Mouse (Mus musculus) liver, embryonic 13.5 days (tissue): ENCODE results near the gene Sprtn. TPM values are rescaled to one million over a fixed set of nuclear protein-coding genes. Genes with fewer than 3 reads are reported as not detected.

Experiments
- ATAC-seq: fragments of 200-750 bp; cut with Nextera tagmentation; 2 replicates; pipeline ENCODE4 v1.8.0; 2017; ENCODE audit warnings: low read depth, mild to moderate bottlenecking, moderate number of reproducible peaks, moderate library complexity
- DNase-seq: peaks from one replicate; pipeline ENCODE4 v3.0.0; 2022
- H3K27ac ChIP-seq: fragments of 300-500 bp; sonication (generic); 2 replicates; pipeline ENCODE4 v1.5.1; 2015; ENCODE audit warnings: moderate library complexity, mild to moderate bottlenecking, inconsistent platforms
- H3K27me3 ChIP-seq: fragments of 300-500 bp; sonication (generic); 2 replicates; pipeline ENCODE4 v1.6.1; 2015; ENCODE audit warnings: mild to moderate bottlenecking, inconsistent platforms
- H3K36me3 ChIP-seq: fragments of 300-500 bp; sonication (generic); 2 replicates; pipeline ENCODE4 v1.6.1; 2015; ENCODE audit warnings: mild to moderate bottlenecking, inconsistent platforms
- H3K4me1 ChIP-seq: fragments of 300-500 bp; sonication (generic); replicated peaks from 2 replicates; pipeline ENCODE4 v1.6.1; 2015; ENCODE audit warnings: inconsistent platforms
- H3K4me2 ChIP-seq: fragments of 300-500 bp; sonication (generic); 2 replicates; pipeline ENCODE4 v1.6.1; 2015; ENCODE audit warnings: inconsistent platforms, mild to moderate bottlenecking, moderate library complexity
- H3K4me3 ChIP-seq: fragments of 300-500 bp; sonication (generic); replicated peaks from 2 replicates; pipeline ENCODE4 v1.5.1; 2015; ENCODE audit warnings: mild to moderate bottlenecking, inconsistent platforms
- H3K9ac ChIP-seq: fragments of 300-500 bp; sonication (generic); 2 replicates; pipeline ENCODE4 v1.6.1; 2015; ENCODE audit warnings: mild to moderate bottlenecking, inconsistent platforms
- H3K9me3 ChIP-seq: fragments of 300-500 bp; sonication (generic); replicated peaks from 2 replicates; pipeline ENCODE4 v1.6.1; 2016; ENCODE audit warnings: inconsistent platforms
- WGBS: fragments of 180-500 bp; shearing (Covaris S2); methylation state at CpG from one replicate; pipeline ENCODE4 v1.1.7; 2015; ENCODE audit not compliant: insufficient replicate concordance; 5-methylcytosine and 5-hydroxymethylcytosine counted together
- polyA plus RNA-seq: library from polyadenylated mRNA; unstranded; fragments of >200 nt; fragmentation: Nextera tagmentation; extraction: Ambion mirVana; gene quantifications from 2 replicates; pipeline ENCODE4 v1.2.1, GENCODE M21; 2015

Gene Sprtn
- polyA plus RNA-seq, 1 experiment from 2014 or later: 6.1 TPM

GRCm38 (mm10) chr8:124909936-124910335 lies 12.2 kb downstream of the Sprtn start:
- WGBS: 89% methylated on average over 16 of the region's 16 CpGs
- no peak overlapping the region for H3K4me2 ChIP-seq
- ATAC-seq: no peak
- DNase-seq: no peak
- no peak overlapping the region for H3K27ac ChIP-seq
- peaks cover 92% of the 10 kb centered on the region for H3K36me3 ChIP-seq
- H3K4me1 ChIP-seq: peaks cover 14% of the 10 kb centered on the region
- H3K4me3 ChIP-seq: no peak overlapping the region
- H3K9ac ChIP-seq: no peak overlapping the region
- no peaks in the 10 kb centered on the region for H3K9me3 ChIP-seq
- no peaks in the 10 kb centered on the region for H3K27me3 ChIP-seq

DNA sequence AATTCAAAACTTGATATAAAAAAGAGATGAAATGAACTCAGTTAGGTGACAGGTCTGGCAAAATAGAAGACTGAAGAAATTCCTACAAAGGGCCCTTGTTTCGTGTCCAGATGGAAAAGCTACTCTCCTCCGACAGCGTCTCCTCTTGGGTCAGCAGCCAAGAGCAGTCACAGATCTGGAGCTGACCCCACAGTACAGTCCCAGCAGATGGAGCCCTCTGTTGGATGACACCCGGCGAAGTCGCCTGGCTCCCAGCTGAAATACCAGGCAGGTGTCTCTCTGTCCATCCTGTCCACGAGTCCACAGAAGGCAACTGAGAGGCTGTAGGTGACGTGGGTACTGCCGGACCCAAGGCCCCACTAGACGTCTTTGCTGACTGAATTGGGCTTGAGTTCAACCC lies 12.7 kb downstream of the Sprtn start:
- no peak overlapping the region for H3K27ac ChIP-seq
- H3K4me1 ChIP-seq: peaks cover 14% of the 10 kb centered on the region
- 86% methylated on average over 10 of the region's 10 CpGs for WGBS
- no peak overlapping the region for H3K4me3 ChIP-seq
- H3K9ac ChIP-seq: no peak overlapping the region
- DNase-seq (no peak), ATAC-seq (no peak)
- no peaks in the 10 kb centered on the region for H3K27me3 ChIP-seq
- no peak overlapping the region for H3K4me2 ChIP-seq
- H3K36me3 ChIP-seq: peaks cover 91% of the 10 kb centered on the region
- no peaks in the 10 kb centered on the region for H3K9me3 ChIP-seq

DNA sequence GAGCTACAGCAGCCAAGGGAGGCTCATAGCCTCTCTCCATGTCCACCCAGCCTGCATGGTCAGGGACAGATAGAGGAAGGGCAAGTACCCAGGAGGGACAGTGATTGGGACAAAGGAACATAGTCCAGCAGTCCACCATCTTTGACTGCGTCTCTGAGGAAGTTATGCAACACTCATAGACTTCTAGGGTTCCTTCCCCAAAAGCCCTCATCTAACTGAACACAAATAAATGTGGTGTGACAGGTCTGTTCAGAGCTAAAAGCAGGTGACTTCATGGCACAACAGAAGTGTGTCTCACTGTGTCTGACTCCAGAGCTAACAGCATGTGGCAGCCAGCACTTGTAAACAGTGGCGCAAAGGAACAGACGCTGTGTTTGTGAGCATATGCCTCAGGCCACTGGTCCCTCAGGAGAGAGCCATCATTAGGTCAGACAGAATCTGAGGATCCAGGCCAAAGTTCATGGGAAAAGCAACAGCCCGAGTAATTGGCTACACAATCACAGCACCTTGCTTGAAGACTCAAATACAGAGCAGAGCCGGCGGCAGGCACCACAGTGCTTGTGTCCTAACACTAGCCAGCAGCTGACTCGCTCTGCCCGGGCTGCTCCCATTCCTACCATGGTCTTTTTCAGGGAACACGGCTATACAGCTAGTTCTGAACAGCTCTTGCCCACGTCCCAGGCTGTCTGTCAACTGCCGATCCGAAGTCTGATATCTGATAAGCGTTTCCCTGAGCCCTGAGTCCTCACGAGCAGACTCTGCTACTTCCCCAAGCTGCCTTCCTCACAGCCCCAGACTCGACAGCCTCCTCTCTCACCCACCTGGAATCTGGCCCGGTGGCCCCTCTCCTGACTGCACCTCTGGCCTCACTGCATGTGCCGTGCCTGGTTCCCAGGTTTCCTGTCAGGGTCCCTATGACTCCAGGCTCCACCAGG lies 14.5 kb downstream of the Sprtn start:
- peaks cover 14% of the 10 kb centered on the region for H3K4me1 ChIP-seq
- H3K27me3 ChIP-seq: no peaks in the 10 kb centered on the region
- peaks cover 76% of the 10 kb centered on the region for H3K36me3 ChIP-seq
- no peak overlapping the region for H3K4me3 ChIP-seq
- H3K27ac ChIP-seq: no peak overlapping the region
- no peak for DNase-seq
- WGBS: 49% methylated on average over 17 of the region's 17 CpGs
- no peak overlapping the region for H3K4me2 ChIP-seq
- H3K9me3 ChIP-seq: no peaks in the 10 kb centered on the region
- ATAC-seq: no peak
- H3K9ac ChIP-seq: no peak overlapping the region

GRCm38 (mm10) chr8:124914061-124914460 lies 16.4 kb downstream of the Sprtn start:
- no peak overlapping the region for H3K9ac ChIP-seq
- H3K4me1 ChIP-seq: peaks cover 14% of the 10 kb centered on the region
- ATAC-seq (no peak), DNase-seq (no peak)
- no peak overlapping the region for H3K27ac ChIP-seq
- H3K4me2 ChIP-seq: no peak overlapping the region
- 91% methylated on average over 5 of the region's 5 CpGs for WGBS
- H3K36me3 ChIP-seq: peaks cover 57% of the 10 kb centered on the region
- H3K4me3 ChIP-seq: no peak overlapping the region
- H3K9me3 ChIP-seq: no peaks in the 10 kb centered on the region
- H3K27me3 ChIP-seq: no peaks in the 10 kb centered on the region

GRCm38 (mm10) chr8:124917741-124918484 lies 20.2 kb downstream of the Sprtn start:
- Histone ChIP-seq H3K4me1 (peaks cover 21% of the 10 kb centered on the region), H3K4me3 (no peak overlapping the region), H3K36me3 (peaks cover 24% of the 10 kb centered on the region), H3K4me2 (no peak overlapping the region), H3K27ac (no peak overlapping the region), H3K9me3 (no peaks in the 10 kb centered on the region), H3K27me3 (no peaks in the 10 kb centered on the region), H3K9ac (no peak overlapping the region)
- WGBS: 75% methylated on average over 18 of the region's 18 CpGs
- ATAC-seq: no peak
- no peak for DNase-seq

DNA sequence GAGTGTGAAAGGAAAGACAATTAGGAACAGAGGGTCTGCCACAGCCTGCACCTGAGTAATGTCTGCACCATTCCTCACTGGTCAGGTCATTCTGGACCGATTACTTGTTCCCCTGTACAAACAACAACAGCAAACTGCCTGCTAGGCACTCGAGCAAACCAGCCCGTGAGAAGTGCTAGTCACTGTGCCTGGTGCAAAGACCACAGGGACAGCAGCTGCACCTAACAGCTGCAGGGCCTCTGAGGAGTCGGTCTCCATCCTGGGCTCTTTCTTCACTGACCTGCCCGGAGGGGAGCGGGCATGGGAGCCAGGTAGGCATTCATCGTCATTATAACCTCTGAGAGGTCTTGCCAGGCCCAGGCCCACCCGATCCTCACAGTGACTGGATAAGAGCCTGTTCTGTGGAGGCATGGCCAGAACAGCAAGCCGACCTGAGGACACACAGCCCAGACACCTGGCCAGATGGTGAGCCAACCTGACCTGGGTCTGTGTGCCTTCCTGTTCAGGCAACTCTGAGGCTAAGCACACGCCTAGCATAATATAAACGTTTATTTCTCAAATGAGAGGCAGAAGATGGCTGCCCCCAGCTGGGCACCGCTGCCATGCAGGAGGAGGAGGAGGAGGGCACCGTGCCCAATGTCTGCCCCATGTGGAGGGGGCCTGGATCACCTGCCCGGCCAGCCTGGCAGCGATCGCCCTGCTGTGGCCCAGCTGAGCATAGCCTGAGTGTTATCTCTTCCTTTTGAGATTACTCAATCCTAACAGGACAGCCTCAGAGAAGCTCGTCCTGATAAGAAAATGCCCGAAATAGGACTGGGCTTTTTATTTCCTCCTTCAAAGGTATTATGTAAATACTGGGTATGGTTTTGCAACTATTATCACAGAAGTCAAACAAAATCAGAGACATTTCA lies 23.9 kb downstream of the Sprtn start:
- Histone ChIP-seq H3K9ac (no peak overlapping the region), H3K4me1 (peaks cover 44% of the 10 kb centered on the region), H3K27me3 (no peaks in the 10 kb centered on the region), H3K36me3 (no peaks in the 10 kb centered on the region), H3K27ac (no peak overlapping the region), H3K9me3 (no peaks in the 10 kb centered on the region), H3K4me2 (peak overlapping the region; percentile 22), H3K4me3 (no peak overlapping the region)
- 45% methylated on average over 18 of the region's 18 CpGs for WGBS
- ATAC-seq: no peak
- no peak for DNase-seq

DNA sequence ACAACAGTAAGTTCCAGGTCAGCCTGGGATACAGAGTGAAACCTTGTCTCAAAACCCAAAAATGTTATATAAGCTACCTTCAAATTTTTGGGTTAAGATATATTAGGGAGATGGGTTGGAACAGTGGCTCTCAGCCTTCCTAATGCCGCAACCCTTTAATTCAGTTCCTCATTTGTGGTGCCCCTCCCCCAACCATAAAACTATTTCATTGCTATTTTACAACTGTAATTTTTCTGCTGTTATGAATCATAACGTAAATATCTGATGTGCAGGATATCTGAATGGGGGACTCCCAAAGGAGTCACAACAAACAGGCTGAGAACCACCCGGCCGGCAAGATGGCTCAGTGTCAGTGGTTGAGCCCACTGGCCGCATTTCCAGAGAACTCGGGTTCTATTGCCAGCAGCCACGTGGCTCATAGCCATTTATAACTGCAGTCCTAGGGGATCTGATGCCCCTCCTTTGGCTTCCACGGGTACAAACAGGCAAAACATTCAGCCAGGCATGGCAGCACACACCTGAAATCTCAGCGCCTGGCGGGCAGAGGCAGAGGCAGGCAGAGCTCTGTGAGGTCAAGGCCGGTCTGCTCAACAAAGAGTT lies 24.9 kb downstream of the Sprtn start:
- WGBS: 64% methylated on average over 11 of the region's 11 CpGs
- no peaks in the 10 kb centered on the region for H3K27me3 ChIP-seq
- ATAC-seq (no peak), DNase-seq (no peak)
- H3K9ac ChIP-seq: no peak overlapping the region
- H3K9me3 ChIP-seq: no peaks in the 10 kb centered on the region
- H3K36me3 ChIP-seq: no peaks in the 10 kb centered on the region
- H3K4me2 ChIP-seq: no peak overlapping the region
- peaks cover 53% of the 10 kb centered on the region for H3K4me1 ChIP-seq
- no peak overlapping the region for H3K4me3 ChIP-seq
- H3K27ac ChIP-seq: no peak overlapping the region

- no peaks in the 10 kb centered on the region for H3K27me3 ChIP-seq
- no peaks in the 10 kb centered on the region for H3K36me3 ChIP-seq
- no peak overlapping the region for H3K9ac ChIP-seq
- H3K4me1 ChIP-seq: peaks cover 53% of the 10 kb centered on the region
- H3K9me3 ChIP-seq: no peaks in the 10 kb centered on the region
- H3K27ac ChIP-seq: no peak overlapping the region
- 81% methylated on average over 15 of the region's 15 CpGs for WGBS
- ATAC-seq (no peak), DNase-seq (no peak)
- no peak overlapping the region for H3K4me2 ChIP-seq
- H3K4me3 ChIP-seq: no peak overlapping the region
Measured at GRCm38 (mm10) chr8:124923971-124924652, 26.4 kb downstream of the Sprtn start.

DNA sequence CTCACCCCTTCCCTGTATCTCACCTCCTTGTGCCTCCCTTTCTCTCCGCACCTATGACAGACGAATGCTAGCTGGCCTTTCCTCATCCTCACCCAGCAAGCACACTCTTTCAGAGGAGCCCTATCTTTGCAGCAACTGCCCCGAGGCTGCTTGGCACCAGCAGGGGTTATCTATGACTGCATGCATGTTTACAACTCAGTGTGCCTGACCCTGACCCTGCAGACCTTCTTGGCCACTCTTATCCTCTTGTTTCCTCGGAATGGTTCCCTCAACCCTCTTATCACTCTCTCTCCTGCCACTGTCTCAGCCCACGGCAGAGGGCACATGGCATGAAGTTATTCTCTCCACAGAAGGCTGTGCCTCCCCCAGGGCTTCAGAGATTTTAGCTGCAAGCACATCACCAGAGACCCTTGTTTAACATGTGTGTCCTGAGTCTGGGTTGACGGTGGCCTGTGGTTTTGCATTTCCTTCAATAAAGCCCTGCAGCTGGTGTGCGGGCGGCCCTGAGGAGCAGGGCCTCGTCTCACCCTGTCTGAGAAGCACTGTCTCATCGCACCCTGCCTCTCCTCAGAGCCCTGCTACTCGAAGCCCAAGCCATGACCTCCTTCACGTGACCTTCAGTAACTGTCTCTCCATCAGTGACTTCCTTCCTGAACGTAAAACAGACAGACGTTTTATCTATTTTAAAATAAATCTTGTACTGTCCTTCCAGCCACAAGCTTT lies 28.0 kb downstream of the Sprtn start:
- 21% methylated on average over 14 of the region's 14 CpGs for WGBS
- Histone ChIP-seq H3K9me3 (no peaks in the 10 kb centered on the region), H3K9ac (no peak overlapping the region), H3K27me3 (no peaks in the 10 kb centered on the region), H3K4me2 (no peak overlapping the region), H3K4me1 (peaks cover 64% of the 10 kb centered on the region), H3K27ac (peak overlapping the region; percentile 43), H3K36me3 (no peaks in the 10 kb centered on the region), H3K4me3 (no peak overlapping the region)
- DNase-seq (peak; percentile 24), ATAC-seq (peak; percentile 74)

GRCm38 (mm10) chr8:124926351-124926771 lies 28.7 kb downstream of the Sprtn start:
- DNase-seq (no peak), ATAC-seq (no peak)
- H3K36me3 ChIP-seq: 0 out of 2 replicates have a peak, but pooled peaks cover 2% of the 10 kb centered on the region
- no peak overlapping the region for H3K9ac ChIP-seq
- 55% methylated on average over 10 of the region's 10 CpGs for WGBS
- no peaks in the 10 kb centered on the region for H3K27me3 ChIP-seq
- 0 out of 2 replicates have a peak overlapping the region, but pooled peaks have one; percentile 43 for H3K27ac ChIP-seq
- H3K4me1 ChIP-seq: peaks cover 60% of the 10 kb centered on the region
- no peaks in the 10 kb centered on the region for H3K9me3 ChIP-seq
- H3K4me2 ChIP-seq: no peak overlapping the region
- H3K4me3 ChIP-seq: no peak overlapping the region
